Mouse (Mus musculus) ES-CJ7 (cell line): Measurements from ENCODE around the gene Rmdn2.

Experiments used
- DNase-seq: peaks from one replicate; pipeline ENCODE4 v3.0.0; 2011; ENCODE audit warnings: low read depth, low spot score

Gene Rmdn2

GRCm38 (mm10) chr17:79615897-79616296 lies 4.2 kb downstream of the Rmdn2 start:
- peak; percentile 12 for DNase-seq

DNA sequence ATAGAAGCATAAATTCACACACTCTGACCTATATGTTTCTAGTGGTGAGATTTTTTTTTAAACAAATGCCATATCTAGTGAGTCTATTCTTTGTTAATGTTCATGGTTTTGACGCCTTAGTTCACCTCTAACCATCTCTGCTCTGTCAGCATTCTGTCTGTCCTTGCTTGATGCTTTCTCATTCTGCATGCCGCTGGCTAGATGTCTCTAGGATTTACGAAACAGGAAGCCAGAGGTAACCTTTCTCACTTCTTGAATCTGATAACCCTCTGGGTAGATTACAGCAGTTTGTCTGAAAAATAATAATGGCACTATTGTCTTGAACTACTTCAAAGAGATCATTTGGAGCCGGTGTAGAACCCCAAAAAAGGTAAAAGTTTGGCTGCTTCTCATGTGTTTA lies 5.0 kb downstream of the Rmdn2 start:
- DNase-seq: no peak

GRCm38 (mm10) chr17:79618455-79618854 lies 6.8 kb downstream of the Rmdn2 start:
- no peak for DNase-seq

DNA sequence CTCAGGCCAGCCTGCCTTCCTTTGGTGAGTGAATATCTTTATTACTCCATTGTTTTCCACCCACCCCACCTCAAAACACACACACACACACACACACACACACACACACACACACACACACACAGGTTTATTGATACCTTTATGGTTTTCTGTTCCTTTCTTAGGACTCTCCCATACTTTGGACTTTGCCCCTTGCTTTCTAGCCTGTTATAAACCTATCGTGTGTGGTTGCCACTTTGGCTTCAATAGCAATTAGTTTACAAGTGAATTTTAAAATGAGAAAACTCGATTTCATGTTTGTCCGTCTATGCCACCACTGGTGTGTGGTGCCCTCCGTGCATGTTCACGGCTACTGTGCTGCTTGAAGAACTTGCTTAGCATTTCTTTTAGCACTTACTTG lies 7.3 kb downstream of the Rmdn2 start:
- DNase-seq: no peak

DNA sequence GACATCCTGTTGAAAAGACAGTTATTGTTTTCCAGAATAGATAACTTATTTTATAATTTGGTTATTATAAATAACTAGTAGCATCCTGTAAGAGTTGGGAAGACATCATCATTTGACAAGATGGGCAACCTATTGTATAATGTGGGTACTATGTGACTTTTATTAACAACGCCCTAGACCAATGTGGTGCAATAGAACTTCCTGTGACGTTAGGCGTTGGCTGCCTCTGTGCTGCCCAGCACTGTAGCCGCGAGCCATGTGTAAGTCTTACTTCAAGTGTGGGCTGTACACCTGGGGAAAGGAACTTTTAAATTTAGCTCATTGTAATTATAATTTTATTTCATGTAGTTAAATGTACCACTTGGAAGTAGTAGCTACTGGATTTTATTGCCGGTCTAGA lies 10.4 kb downstream of the Rmdn2 start:
- DNase-seq: no peak

GRCm38 (mm10) chr17:79622574-79622973 lies 10.9 kb downstream of the Rmdn2 start:
- DNase-seq: no peak

GRCm38 (mm10) chr17:79623841-79624240 lies 12.2 kb downstream of the Rmdn2 start:
- no peak for DNase-seq

- DNase-seq: no peak
These were observed 14.7 kb downstream of the Rmdn2 start for GRCm38 (mm10) chr17:79626241-79626816.

DNA sequence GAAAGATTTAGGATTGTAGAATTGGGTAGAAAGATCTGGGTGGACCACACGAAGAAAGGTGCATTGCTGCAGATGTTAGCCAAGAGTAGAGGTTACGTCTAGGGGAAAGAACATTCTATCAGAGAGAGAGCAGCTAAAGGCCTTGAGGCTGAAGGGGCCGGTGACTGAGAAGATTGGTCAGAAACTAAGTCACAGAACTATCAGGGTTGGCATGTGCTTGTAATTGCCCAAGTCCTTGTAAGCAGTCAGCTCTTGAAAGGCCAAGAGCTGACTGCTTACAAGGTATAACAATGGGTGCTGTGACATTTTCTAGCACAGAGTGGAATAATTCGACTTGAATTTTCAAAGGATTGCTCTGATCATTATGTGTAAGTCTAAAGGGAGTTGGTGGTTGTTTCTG lies 38.2 kb downstream of the Rmdn2 start:
- DNase-seq: no peak

GRCm38 (mm10) chr17:79650297-79650696 lies 38.6 kb downstream of the Rmdn2 start:
- DNase-seq: no peak

DNA sequence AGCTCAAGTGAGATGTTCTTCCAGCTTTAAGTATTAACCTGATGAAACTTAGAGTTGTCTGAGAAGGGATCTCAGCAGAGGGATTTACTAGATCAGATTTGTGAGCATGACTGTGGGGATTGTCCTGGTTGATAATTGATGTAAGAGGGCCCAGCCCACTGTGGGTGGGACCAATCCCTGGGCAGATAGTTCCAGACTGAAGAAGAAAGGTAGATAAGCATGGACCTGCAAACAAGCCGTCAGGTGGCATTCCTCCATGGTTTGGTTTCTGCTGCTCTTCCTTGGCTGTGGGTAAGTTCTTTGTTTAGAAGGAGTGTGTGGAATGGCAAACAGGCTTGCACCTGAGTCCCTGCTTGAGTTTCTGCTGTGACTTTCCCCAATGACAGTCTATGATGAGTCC lies 41.5 kb downstream of the Rmdn2 start:
- DNase-seq: peak; percentile 45

DNA sequence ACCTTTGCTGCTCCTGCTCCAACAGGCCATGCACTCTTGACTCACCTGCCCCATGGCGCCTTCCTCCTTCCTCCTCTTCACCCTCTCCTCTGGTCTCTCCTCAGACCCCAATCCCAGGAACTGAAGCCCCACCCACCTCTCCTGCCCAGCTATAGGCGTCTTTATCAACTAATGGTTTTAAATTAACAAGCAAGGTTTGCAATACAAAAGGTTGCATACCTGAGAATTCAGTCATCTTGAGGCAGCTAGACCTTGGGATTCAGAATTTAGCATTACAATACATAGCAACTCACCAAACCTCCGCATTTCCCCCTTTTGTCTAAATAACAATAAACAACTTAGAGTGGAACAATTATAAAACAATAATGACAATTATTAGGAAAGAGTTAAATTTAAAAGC lies 42.5 kb downstream of the Rmdn2 start:
- peak; percentile 94 for DNase-seq

- no peak for DNase-seq
These were observed 46.1 kb downstream of the Rmdn2 start for GRCm38 (mm10) chr17:79657785-79658184.

- no peak for DNase-seq
These were observed 46.8 kb downstream of the Rmdn2 start for GRCm38 (mm10) chr17:79658452-79658851.

- no peak for DNase-seq
These were observed 47.2 kb downstream of the Rmdn2 start for GRCm38 (mm10) chr17:79658863-79659262.

DNA sequence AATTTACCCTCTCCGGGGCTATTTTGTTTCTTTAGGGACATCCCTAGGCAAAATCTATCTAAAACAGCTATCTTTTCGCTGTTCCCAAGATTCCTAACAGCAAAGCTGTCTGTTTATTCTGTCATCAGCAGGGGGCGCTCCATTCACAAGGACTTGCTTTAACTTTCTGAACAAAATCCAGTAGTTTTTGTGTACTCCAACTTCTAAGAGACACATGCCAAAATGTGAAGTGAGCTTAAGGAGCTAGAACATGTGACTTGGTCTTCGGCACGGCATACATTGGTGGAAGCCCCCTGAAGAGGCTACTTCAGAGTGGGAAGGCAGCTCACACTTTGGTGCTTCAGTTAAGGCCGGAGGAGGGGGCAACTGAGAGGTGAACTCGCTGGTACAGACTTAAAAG lies 49.7 kb downstream of the Rmdn2 start:
- DNase-seq: peak; percentile 75

- DNase-seq: no peak
These were observed 50.2 kb downstream of the Rmdn2 start for GRCm38 (mm10) chr17:79661848-79662247.

DNA sequence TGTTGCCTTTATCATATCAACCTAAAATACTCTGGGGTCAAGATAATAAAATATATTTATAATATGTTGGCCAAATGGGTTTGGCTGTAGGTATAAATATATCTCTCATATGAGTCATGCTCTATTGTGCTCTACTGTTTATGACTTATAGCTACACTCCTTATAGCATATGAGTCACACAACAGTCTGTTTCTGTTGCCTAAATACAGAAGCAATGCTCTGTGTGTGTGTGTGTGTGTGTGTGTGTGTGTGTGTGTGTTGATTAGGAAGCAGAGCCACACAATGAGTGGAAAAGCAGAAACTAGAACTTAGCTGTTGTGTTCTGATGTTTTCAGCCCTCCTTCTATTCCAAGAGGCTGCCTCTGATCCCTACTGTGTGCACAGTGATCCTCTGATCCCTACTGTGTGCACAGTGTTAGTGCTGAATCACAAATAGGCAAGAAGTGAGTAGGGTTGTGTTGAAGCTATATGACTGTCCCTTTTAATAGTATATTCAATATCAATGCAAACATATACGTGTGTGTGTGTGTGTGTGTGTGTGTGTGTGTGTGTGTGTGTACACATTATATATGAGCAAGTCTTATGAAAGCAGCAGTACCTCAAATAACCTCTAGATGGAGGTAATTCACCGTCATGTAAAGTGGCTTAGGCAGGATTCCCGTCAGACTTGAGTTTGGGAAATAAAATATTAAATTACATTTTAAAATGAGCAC lies 51.9 kb downstream of the Rmdn2 start:
- peak; percentile 66 for DNase-seq

DNA sequence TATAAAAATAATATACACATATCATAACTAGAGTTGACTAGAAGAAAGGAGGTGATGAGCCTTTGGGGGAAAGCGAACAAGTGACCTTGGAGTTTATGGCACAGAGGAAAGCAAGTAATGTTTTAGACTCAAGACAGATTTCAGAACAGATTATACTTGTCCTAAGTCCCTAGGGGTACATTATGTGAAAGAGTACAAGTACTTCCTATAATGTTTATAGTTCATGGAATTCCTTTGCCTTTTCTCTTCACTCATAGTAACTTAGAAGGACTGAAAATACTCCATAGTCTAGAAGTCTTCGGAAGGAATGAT lies 52.4 kb downstream of the Rmdn2 start:
- DNase-seq: no peak

GRCm38 (mm10) chr17:79670837-79671236 lies 59.2 kb downstream of the Rmdn2 start:
- DNase-seq: no peak

DNA sequence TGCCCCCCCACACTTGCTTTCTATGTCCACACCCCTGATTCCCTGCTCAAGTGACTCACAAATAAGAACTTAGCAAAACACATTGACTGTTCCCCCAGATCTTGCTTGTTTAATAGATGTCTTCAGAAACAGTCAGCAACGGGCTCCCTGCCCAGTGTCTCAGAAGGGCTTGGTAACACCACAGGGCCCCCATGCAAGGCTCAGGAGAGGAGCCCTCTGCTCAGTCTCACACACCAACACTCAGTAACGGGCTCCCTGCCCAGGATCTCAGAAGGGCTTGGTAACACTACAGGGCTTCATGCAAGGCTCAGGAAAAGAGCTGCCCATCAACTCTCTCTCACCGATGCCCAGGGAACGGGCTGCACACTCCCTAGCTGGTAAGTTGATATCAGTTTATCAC lies 83.4 kb downstream of the Rmdn2 start:
- no peak for DNase-seq

- no peak for DNase-seq
These were observed 83.9 kb downstream of the Rmdn2 start for GRCm38 (mm10) chr17:79695541-79695940.

DNA sequence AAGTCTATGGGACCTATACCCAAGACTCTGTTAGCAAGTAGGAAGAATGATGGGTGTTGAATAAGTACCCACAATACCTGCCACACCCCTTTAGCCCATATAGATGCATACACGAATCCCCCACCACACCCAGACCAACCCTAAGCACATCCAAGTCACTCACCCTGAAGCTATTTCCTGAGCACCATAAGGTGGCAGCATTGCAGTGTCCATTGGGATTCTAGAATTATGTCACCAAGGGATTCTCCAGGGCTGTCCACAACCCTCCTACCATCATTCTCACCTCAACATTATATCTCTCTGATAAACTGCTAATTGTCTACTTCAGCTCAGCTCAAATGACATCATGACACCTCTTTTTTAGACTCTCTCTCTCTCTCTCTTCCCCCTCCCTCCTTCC lies 87.5 kb downstream of the Rmdn2 start:
- DNase-seq: peak; percentile 45

DNA sequence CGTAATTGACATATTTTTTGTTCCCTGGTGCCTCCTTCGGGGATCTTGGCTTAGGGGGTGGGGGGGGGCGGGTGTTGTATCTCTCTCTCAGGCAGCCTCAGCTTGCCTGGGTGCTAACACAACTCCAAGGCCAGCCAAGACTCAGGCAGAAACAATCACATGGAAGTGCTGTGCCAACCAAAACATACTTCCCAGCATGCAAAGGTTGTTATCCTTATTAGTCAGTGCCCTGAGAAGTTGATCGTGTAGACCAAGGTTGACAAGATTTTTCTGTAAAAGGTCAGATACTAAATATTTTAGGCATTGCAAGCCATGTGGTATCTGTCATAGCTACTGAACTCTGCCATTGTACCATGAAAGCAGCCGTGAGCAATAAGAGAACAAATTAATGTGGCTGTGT lies 89.2 kb downstream of the Rmdn2 start:
- DNase-seq: no peak
